21 mouse cellular contexts compared by ENCODE assay signal in the genomic region with DNA sequence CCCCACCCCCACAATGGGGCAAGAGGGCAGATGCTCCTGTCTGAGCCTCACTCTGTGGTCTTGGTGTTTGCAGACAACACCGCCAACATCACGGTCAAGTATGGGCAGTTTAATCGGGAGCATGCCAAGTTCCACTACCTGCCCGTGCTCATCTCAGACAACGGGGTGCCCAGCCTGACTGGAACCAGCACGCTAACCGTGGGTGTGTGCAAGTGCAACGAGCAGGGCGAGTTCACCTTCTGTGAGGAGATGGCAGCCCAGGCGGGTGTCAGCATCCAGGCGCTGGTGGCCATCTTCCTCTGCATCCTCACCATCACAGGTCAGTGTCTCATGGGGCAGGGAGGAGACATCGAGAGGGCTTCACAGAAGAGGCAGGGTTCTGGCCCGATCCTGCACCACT. TPM values are rescaled to one million over a fixed set of nuclear protein-coding genes. Genes with fewer than 3 reads are reported as not detected.
"Had no signal": no experiment of that assay in that cellular context is flagged by ENCODE, and none has a peak within 500 bp of the region (broad histone marks: within the 10 kb centered on the region; RNA-seq: fewer than 3 reads in every experiment).

No protein-coding gene starts in this region.

- H3K4me2 ChIP-seq: liver, embryonic 13.5 days; liver, embryonic 15.5 days; lung, embryonic 15.5 days; midbrain, embryonic 12.5 days; neural tube, embryonic 12.5 days; stomach, embryonic 15.5 days had no signal

- H3K9me3 ChIP-seq: liver, embryonic 13.5 days; liver, embryonic 15.5 days; lung, embryonic 15.5 days; midbrain, embryonic 12.5 days; neural tube, embryonic 12.5 days; stomach, embryonic 15.5 days had no signal

- H3K36me3 ChIP-seq: liver, embryonic 13.5 days; liver, embryonic 15.5 days; midbrain, embryonic 12.5 days; neural tube, embryonic 12.5 days; stomach, embryonic 15.5 days had no signal

- H3K4me1 ChIP-seq: liver, embryonic 13.5 days; liver, embryonic 15.5 days; lung, embryonic 15.5 days; midbrain, embryonic 12.5 days; neural tube, embryonic 12.5 days; stomach, embryonic 15.5 days had no signal

- ATAC-seq: liver, postnatal 0 days; lung, postnatal 0 days had no signal

- H3K9ac ChIP-seq: liver, embryonic 13.5 days; liver, embryonic 15.5 days; liver, postnatal 0 days; lung, embryonic 15.5 days; midbrain, embryonic 12.5 days; neural tube, embryonic 12.5 days; stomach, embryonic 15.5 days had no signal

- H3K27me3 ChIP-seq: liver, embryonic 13.5 days; liver, embryonic 15.5 days; lung, embryonic 15.5 days; midbrain, embryonic 12.5 days; neural tube, embryonic 12.5 days; stomach, embryonic 15.5 days had no signal

- H3K4me3 ChIP-seq: liver, embryonic 13.5 days; liver, embryonic 15.5 days; lung, embryonic 15.5 days; midbrain, embryonic 12.5 days; neural tube, embryonic 12.5 days; stomach, embryonic 15.5 days had no signal

- DNase-seq: liver, embryonic 13.5 days; liver, postnatal 0 days; lung, adult 2 months; lung, postnatal 14 days; lung, postnatal 36 days; midbrain, embryonic 14.5 days; right cerebral cortex, postnatal 14 days; thymus, adult 2 months; thymus, postnatal 25 days; thymus, postnatal 4 days had no signal

- H3K27ac ChIP-seq: liver, embryonic 13.5 days; liver, embryonic 15.5 days; lung, embryonic 15.5 days; macrophage; midbrain, embryonic 12.5 days; neural tube, embryonic 12.5 days; stomach, embryonic 15.5 days; stomach, postnatal 0 days had no signal

RNA-seq across cellular contexts. Expression of gene Bean1, which starts 29.6 kb away (rescaled TPM):
- total RNA-seq: megakaryocyte progenitor cell, adult 5-6 weeks; monocyte, adult 5-6 weeks had no signal
- polyA plus RNA-seq: liver, embryonic 13.5 days; liver, postnatal 0 days; macrophage had no signal

RNA-seq across cellular contexts. Expression of gene Cdh5, which starts 39.2 kb away (rescaled TPM):
- total RNA-seq: megakaryocyte progenitor cell, adult 5-6 weeks; monocyte, adult 5-6 weeks; neutrophil, adult 5-6 weeks had no signal
